Mouse (Mus musculus) thymus, postnatal 36 days (tissue): Measurements from ENCODE around the gene Duox1.

ENCODE experiments used
- DNase-seq, 2 experiments: peaks; one replicate each; pipeline ENCODE4 v3.0.0; 2022; ENCODE audit warnings: mixed read lengths in 2 of 2

Gene Duox1

GRCm38 (mm10) chr2:122315372-122315771 lies at the start of gene Duox1:
Gene Duox1 (plus strand): TSS chr2:122315672.
- no peak for DNase-seq

DNA sequence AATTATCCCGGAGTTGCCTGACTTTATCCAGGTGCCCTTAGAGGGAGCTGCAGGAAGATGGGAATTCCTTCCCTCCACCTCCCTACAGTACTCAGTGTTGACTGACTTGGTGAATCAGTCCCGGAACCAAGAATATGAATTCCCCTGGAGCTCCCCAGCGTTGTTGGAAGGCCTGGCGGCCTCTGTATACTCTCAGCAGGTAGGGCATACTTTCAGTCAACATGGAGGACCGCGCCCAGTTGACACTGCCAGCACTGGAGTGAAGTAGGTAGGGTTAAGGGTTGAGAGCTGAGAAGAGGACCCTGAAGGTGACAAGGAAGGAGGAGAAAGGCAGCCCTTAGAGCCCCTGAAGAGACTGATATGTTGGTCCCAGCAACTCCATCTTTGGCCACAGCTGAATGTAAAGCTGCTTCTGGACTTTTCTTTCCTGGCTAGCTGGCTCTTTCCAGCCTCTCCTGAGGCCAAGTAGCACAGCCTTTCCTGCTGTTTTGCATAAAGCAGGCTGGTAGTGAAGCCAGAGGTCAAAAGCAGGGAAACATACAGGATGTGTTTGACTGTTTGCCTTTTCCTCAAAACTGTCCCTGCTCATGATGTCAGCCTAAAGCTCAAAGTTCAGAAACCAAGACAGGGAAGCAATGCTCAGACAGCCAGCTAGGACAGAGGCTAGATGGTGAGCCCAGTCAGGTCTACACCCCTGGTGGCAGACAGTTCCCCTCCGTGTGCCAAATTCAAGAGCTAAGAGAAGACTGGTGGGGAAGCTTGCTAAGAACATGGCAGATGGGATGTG lies 48.9 kb upstream of the Duox1 start:
- no peak for DNase-seq

DNA sequence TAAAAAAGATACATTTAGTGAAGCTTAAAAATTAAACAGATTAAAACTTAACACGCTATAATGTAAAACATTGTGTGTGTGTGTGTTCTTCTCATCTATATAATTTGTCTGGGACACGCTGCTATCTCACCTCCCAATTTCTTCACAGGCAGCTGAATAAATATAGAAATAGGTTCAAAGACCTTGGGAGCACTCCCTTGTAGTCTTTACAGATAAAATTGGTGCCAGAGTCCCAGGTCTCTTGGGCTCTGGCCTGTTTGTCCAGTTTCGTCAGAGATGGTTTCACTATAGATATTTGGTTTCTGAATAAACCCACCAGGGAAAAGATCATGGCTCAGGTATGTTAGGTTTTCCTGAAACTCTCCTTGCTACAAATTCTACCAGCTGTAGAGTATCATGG lies 36.7 kb upstream of the Duox1 start:
- no peak for DNase-seq

GRCm38 (mm10) chr2:122284091-122284490 lies 31.4 kb upstream of the Duox1 start:
- no peak for DNase-seq

DNA sequence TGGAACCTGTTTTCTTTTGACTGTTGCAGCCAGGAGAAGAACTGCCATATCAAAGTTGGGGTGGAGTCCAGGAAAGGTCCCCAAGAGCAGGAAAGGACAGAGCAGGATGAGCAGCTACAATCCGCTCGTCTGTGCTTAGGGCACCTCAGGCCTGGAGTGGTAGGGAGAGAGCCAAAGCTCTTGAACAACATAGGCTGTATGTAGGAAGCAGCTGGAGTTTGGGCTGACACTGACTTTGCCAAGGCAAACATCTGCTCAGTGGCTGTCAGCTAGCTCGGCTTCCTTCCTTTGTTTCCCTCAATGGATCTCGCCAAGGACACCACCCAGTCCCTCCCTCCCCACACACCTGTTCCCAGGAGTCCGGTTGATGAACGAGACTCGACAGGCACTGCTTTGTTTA lies 29.3 kb upstream of the Duox1 start:
- no peak for DNase-seq

- peak; percentile 22 to 24 for DNase-seq
Observed at GRCm38 (mm10) chr2:122294916-122295315, 20.6 kb upstream of the Duox1 start.

DNA sequence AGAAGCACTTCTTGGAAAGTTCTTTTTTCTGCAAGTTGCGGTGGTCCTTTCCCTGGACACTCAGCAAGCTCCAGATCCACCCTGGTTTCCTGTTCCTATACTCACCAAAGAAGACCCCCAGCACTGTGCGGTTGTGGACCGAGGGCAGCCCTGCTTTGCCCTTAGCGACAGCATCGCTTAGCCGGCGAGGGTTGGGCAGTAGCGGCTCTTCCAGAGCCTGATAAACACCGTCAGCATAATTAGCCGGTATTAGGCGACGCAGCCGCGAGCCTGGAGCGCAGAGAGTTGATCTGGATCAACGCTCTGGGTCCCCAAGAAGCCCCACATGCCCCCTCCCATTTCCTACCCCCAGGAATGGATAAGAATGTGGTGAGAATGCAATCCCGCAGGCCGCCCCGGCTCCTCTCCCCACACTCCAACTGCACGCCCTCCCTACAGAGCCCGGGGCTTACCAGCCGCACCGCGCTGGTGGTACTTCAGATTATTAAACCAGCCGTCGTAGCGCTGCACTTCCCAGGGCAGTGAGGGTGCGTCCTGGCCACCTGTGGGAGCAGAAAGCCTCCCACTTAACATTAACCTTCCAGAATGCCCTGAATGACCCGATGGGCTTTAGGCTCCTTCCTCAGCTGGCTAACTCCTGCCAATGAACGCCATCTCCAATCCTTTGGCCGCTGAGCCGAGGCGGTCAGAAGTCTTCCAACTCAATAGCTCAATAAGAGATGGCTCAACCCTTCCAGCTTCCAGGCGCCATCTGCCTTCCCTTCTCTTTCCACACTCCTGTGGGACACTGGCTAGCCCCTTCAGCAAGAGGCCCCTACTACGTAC lies 18.0 kb upstream of the Duox1 start:
- DNase-seq = no peak

GRCm38 (mm10) chr2:122298096-122298499 lies 17.4 kb upstream of the Duox1 start, which contains the start of gene Duox2:
Gene Duox2 (minus strand): TSS chr2:122298449.
- no peak for DNase-seq

- peak; percentile 36 to 51 for DNase-seq
Observed at GRCm38 (mm10) chr2:122298596-122299490, 16.6 kb upstream of the Duox1 start, which contains the start of gene Duoxa2. Gene Duoxa2 (plus strand): TSS chr2:122298900.

- no peak for DNase-seq
Observed at GRCm38 (mm10) chr2:122299911-122300655, 15.4 kb upstream of the Duox1 start.

- no peak for DNase-seq
Observed at GRCm38 (mm10) chr2:122300656-122301020, 14.8 kb upstream of the Duox1 start.

DNA sequence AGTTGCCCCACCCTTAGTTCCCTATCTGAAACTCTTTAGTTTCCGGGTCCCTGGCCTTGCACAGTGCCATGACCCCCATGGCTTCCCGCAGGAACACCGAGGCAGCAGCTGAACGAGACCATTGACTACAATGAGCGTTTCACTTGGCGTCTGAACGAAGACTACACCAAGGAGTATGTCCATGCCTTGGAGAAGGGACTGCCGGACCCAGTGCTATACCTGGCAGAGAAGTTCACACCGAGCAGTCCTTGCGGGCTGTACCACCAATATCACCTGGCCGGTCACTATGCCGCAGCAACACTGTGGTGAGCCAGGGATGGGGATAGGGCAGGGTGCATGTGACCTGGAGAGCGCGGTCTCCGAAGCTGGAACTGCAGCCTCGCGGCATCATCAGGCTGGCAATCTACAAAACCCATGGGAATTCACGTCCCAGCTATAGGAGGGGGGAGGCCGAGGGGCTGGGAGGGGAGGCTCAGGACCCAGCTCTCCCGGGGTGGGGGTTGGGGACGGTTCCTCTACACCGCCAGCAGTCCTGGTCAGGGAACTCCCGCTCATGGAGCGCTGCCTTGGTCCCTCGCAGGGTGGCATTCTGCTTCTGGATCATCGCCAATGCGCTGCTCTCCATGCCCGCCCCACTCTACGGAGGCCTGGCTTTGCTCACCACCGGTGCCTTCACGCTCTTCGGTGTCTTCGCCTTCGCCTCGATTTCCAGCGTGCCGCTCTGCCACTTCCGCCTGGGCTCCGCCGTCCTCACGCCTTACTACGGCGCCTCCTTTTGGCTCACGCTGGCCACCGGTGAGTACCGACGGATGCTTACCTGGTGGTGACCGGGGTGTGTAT lies 14.2 kb upstream of the Duox1 start:
- DNase-seq = peak; percentile 56

DNA sequence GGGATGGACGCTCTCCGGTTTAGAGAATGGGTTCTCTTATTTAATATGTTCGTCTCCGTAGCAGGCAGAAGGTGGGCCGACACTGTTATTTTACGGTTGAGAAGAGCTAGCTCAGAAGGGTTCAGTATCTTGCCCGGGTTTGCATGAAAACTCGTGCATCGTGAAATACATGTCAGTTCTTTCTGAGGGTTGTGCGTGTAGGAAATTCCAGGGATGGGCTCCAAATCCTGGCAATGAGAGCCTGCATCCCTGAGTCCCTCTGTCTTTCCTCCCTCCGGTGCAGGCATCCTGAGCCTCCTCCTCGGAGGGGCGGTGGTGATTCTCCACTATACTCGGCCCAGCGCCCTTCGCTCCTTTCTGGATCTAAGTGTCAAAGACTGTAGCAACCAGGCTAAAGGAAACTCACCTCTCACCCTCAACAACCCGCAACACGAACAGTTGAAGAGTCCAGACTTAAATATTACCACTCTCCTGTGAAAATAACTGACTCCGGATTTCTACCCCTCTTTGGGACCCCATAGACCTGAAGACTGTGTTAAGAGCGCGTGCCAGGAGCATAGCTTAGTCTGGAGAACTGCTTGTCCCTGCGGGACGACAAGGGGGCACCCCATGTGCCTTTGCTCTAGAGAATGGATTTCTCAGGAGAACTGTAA lies 13.4 kb upstream of the Duox1 start:
- DNase-seq = no peak

- DNase-seq = peak; percentile 72 to 74
Observed at GRCm38 (mm10) chr2:122302574-122303241, 12.8 kb upstream of the Duox1 start.

GRCm38 (mm10) chr2:122304544-122304943 lies 10.9 kb upstream of the Duox1 start:
- no peak for DNase-seq

GRCm38 (mm10) chr2:122305097-122305892 lies 10.2 kb upstream of the Duox1 start:
- no peak for DNase-seq

DNA sequence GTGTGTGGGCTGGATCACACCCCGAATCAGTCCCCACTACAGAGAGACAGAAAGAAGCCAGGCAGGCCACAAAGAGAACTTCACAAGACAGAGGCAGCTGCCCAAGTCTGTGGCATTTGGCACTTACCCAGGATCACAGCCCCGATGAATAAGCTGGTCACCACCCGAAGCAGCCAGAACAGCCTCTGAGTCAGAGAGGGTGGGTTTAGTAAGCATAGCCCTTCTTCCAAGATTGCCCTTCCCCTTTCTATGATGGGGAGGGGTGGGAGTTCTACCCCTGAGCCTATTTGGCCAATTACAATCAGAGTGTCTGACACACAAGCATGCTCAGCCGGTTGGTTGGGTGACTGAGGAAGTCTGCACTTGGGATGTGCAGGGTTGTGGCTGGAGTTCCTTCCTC lies 9.3 kb upstream of the Duox1 start:
- DNase-seq = no peak

- DNase-seq = no peak
Observed at GRCm38 (mm10) chr2:122309647-122310046, 5.8 kb upstream of the Duox1 start.

DNA sequence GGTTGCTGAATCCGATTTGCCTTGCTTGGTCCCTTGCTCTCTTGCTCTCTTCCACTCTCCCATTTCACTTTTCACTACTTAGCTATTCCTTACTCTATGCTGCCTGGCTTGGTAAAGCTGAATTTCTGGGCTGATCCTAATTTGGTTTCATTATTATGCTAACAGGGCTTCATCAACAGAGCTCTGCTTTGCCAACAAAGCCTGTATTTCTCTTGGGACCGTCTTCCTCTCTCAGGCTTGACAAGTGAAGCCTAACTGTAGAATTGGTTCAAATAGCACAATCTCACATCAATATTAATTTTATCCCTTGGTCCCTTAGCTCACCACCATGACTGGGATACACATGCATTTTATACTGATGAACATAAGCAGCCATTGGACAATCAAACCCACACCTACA lies 3.9 kb upstream of the Duox1 start:
- no peak for DNase-seq
